In genomic region chr10:111308850-111309501, GRCm38 (mm10) we compare ENCODE assay signal across 15 mouse cellular contexts.
"Had no signal": no experiment of that assay in that cellular context is flagged by ENCODE, and none has a peak within 500 bp of the region (broad histone marks: within the 10 kb centered on the region; RNA-seq: fewer than 3 reads in every experiment).

No protein-coding gene starts in this region.

- ATAC-seq: inflammation-experienced regulatory T-cells, adult 6 months; liver, postnatal 0 days; midbrain, embryonic 15.5 days had no signal

- DNase-seq: kidney, adult 11 months; kidney, adult 9 months; kidney, postnatal 36 days; layer of hippocampus, adult 9-11 months; layer of hippocampus, postnatal 36 days; liver; liver, embryonic 13.5 days; liver, postnatal 0 days; lung, postnatal 14 days; retina, postnatal 1 day; right cerebral cortex, postnatal 4 days; spleen, adult 18-20 months; thymus, postnatal 36 days had no signal
